Mouse (Mus musculus) intestine, embryonic 15.5 days (tissue): Measurements from ENCODE around the gene Prkcz. TPM values are rescaled to one million over a fixed set of nuclear protein-coding genes. Genes with fewer than 3 reads are reported as not detected.

Experiments used
- ATAC-seq: fragments of 200-750 bp; cut with Nextera tagmentation; 2 replicates; pipeline ENCODE4 v1.8.0; 2017; ENCODE audit warnings: moderate TSS enrichment, moderate library complexity
- H3K27ac ChIP-seq: fragments of 300-500 bp; sonication (generic); 2 replicates; pipeline ENCODE4 v1.5.1; 2015; ENCODE audit warnings: mild to moderate bottlenecking, inconsistent platforms
- H3K27me3 ChIP-seq: fragments of 300-500 bp; sonication (generic); replicated peaks from 2 replicates; pipeline ENCODE4 v1.6.1; 2015; ENCODE audit warnings: inconsistent platforms
- H3K36me3 ChIP-seq: fragments of 300-500 bp; sonication (generic); 2 replicates; pipeline ENCODE4 v1.6.1; 2015; ENCODE audit warnings: inconsistent platforms
- H3K4me1 ChIP-seq: fragments of 300-500 bp; sonication (generic); replicated peaks from 2 replicates; pipeline ENCODE4 v1.6.1; 2015; ENCODE audit warnings: inconsistent platforms
- H3K4me2 ChIP-seq: fragments of 300-500 bp; sonication (generic); replicated peaks from 2 replicates; pipeline ENCODE4 v1.6.1; 2015; ENCODE audit warnings: mild to moderate bottlenecking, inconsistent platforms
- H3K4me3 ChIP-seq: fragments of 300-500 bp; sonication (generic); replicated peaks from 2 replicates; pipeline ENCODE4 v1.5.1; 2015; ENCODE audit warnings: inconsistent platforms
- H3K9ac ChIP-seq: fragments of 300-500 bp; sonication (generic); 2 replicates; pipeline ENCODE4 v1.6.1; 2015; ENCODE audit warnings: inconsistent platforms
- H3K9me3 ChIP-seq: fragments of 300-500 bp; sonication (generic); 2 replicates; pipeline ENCODE4 v1.6.1; 2016; ENCODE audit warnings: inconsistent platforms
- WGBS: fragments of 180-500 bp; shearing (Covaris S2); methylation state at CpG from one replicate; pipeline ENCODE4 v1.1.7; 2015; 5-methylcytosine and 5-hydroxymethylcytosine counted together
- polyA plus RNA-seq: library from polyadenylated mRNA; unstranded; fragments of >200 nt; fragmentation: Nextera tagmentation; extraction: Ambion mirVana; gene quantifications from 2 replicates; pipeline ENCODE4 v1.2.1, GENCODE M21; 2015

Prkcz gene
- polyA plus RNA-seq, 1 experiment from 2014 or later = 24.8 TPM

DNA sequence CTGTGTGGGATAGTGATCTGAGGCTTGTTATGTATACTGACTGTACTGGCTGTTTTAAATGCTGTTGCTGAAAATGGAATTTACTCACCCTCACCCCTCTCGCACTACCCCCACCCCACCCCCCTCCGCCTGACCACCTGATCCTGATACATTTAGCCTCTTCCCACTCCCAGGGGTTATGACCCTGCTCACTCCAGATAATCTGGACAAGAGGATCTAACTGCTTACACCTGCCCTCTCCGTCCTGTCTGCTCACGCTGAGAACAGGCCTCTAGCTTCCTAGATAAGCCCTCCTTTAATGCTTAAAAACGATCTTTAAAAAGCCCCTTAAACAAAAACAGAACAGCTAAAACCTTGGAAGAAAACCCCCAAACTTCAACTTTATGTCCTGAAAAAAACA lies 35.4 kb downstream of the Prkcz start:
- WGBS = 55% methylated on average over 5 of the region's 5 CpGs
- Histone ChIP-seq H3K4me2 (no peak overlapping the region), H3K9me3 (no peaks in the 10 kb centered on the region), H3K27me3 (no peaks in the 10 kb centered on the region), H3K4me1 (no peaks in the 10 kb centered on the region), H3K9ac (no peak overlapping the region), H3K4me3 (no peak overlapping the region), H3K27ac (no peak overlapping the region), H3K36me3 (no peaks in the 10 kb centered on the region)
- no peak for ATAC-seq

DNA sequence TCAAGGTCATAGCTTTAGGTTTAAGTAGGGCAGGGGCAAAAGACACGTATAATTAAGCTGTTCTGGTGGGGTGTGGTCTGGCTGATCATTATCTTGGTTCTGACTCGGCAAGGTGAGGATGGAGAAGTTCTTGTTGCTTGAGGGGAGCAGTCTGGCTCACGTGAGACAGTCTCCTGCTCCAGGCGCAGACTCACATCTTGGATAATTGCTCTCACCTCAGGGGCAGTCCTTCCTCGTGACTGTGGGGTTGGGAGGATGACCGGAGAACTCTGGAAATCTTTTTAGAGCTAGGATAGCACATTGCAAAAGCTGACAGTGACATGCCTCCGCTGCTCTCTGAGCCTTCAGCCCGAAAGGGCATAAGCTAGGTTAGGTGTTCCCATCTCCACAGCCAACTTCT lies 36.6 kb downstream of the Prkcz start:
- WGBS = 38% methylated on average over 8 of the region's 8 CpGs
- ATAC-seq = peak; percentile 57
- Histone ChIP-seq H3K4me3 (no peak overlapping the region), H3K4me2 (no peak overlapping the region), H3K4me1 (no peaks in the 10 kb centered on the region), H3K36me3 (no peaks in the 10 kb centered on the region), H3K27me3 (no peaks in the 10 kb centered on the region), H3K9ac (no peak overlapping the region), H3K9me3 (no peaks in the 10 kb centered on the region), H3K27ac (0 out of 2 replicates have a peak overlapping the region, but pooled peaks have one; percentile 15)

DNA sequence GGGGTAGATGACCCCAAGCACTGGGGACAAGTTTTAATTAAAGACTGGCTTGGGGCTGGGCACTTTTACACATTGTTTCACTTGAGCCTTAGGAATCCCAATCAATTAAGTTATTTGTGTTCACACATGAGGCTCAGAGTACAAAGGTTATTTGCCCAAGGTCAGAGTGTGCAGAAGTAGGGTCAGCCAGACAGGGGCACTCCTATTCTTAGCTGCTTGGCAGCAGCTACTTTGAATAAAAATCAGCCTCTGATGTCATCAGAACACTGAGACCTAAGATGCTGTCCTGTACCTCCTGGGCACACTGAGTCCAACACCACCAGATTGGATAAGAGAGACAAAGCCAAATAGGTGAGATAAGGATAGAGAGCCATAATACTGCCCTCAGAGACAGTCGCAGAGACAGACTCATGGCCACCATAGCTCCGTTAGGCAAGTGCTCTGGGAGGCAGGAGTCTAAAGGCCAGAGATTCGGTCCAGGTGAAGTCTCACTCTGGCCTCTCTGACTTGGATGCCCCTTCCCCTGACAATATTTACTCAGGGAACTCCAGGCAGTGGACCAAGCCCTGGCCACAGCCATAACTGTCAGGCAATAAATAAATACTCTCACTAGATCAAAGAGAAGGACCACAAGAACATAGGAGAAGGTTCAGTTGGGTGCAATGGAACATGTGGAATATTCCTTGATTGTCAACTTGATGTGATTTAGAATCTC lies 37.9 kb downstream of the Prkcz start:
- no peaks in the 10 kb centered on the region; the same call in 1 of the 2 replicates for H3K4me1 ChIP-seq
- H3K9ac ChIP-seq = no peak overlapping the region
- no peak overlapping the region for H3K27ac ChIP-seq
- H3K9me3 ChIP-seq = no peaks in the 10 kb centered on the region
- no peak overlapping the region for H3K4me2 ChIP-seq
- no peak for ATAC-seq
- 57% methylated on average over 3 of the region's 3 CpGs for WGBS
- no peak overlapping the region for H3K4me3 ChIP-seq
- no peaks in the 10 kb centered on the region for H3K27me3 ChIP-seq
- H3K36me3 ChIP-seq = no peaks in the 10 kb centered on the region

DNA sequence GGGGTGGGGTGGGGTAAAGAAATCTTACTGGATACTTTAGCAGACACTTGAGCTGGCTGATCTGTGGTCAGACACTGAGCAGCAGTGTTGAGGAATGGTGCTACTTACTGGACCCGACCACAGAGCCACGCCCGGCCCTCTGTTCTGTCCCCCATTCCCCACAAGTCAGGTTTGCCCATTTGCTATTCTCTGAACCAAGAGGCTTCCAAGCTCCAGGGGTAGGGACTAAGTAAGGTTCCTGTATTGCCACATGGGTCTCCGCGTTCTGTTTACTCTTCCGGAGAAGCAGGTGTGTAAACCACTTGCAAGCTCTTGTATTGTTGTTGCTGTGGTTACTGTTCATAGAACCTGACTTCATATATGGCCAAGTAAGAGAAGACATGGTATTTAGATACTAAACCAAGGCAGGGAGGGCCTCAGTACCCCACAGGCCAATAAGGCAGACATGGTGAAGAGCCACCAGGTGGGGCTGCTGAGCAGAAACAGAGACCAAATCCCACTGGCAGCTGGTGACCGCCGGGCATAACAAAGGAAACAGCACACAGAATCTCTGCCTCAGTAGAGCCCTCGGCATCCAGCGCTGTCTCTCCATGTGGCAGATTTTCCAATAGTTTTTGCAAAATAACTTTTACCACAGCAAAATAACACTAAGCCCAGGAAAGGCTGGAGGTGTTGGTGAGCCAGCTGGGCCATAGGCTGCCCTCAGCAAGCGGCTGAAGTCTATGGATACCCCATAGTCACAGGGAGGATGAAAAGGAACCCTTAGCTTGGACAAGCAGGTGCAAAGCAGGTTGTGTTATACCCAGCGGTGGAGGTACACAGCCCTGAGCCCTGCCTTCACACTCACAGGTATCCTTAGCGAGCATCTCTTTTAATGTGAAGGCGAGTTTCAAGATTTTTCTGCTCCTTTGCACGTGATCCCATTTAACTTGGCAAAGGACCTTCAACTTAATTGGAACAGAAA lies 40.6 kb downstream of the Prkcz start:
- Histone ChIP-seq H3K27me3 (no peaks in the 10 kb centered on the region), H3K27ac (no peak overlapping the region), H3K4me1 (no peaks in the 10 kb centered on the region; the same call in 1 of the 2 replicates), H3K36me3 (no peaks in the 10 kb centered on the region), H3K4me2 (no peak overlapping the region), H3K4me3 (no peak overlapping the region), H3K9me3 (no peaks in the 10 kb centered on the region), H3K9ac (no peak overlapping the region)
- ATAC-seq = peak; percentile 32; the same call in 1 of the 2 replicates
- 57% methylated on average over 15 of the region's 15 CpGs for WGBS

DNA sequence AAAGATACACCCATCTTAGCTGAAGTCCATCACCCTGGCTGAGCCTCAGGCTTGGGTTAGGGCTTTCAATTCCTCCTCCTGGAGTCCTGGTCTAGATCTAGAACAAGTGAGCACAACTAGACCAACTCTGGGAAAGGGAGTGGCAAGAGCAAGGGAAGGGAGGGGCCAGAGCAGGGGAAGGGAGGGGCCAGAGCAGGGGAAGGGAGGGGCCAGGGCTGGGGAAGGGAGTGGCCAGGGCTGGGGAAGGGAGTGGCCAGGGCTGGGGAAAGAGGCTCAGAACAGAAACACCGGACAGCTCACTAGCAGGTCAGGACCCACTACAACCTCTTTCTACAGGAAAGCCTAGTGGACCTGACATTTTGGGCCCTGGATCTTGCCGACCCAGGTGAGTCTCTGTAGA lies 42.9 kb downstream of the Prkcz start:
- Histone ChIP-seq H3K4me1 (no peaks in the 10 kb centered on the region; the same call in 1 of the 2 replicates), H3K4me2 (no peak overlapping the region), H3K27me3 (no peaks in the 10 kb centered on the region), H3K9ac (no peak overlapping the region), H3K27ac (no peak overlapping the region), H3K36me3 (no peaks in the 10 kb centered on the region), H3K4me3 (no peak overlapping the region), H3K9me3 (no peaks in the 10 kb centered on the region)
- 26% methylated on average over 2 of the region's 2 CpGs for WGBS
- peak; percentile 79 for ATAC-seq

DNA sequence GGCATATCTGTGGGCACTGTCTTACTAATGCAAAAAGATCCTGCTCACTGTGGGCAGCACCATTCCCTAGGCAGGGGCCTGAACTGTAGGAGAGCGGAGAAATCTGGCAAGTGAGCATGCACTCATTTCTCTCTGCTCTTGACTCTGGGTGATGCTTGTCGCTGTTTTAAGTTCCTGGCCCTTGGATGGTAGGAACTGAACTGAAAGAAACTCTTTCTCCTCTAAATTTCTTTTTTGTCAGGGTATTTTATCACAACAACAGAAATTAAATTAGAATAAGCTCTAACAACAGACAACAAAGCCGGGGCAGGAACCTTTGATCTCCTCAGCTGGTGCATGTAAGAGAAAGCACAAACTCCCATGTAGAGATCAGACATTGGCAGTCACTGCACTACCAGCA lies 46.1 kb downstream of the Prkcz start:
- H3K4me2 ChIP-seq = no peak overlapping the region
- H3K36me3 ChIP-seq = no peaks in the 10 kb centered on the region
- no peak overlapping the region for H3K9ac ChIP-seq
- no peaks in the 10 kb centered on the region; the same call in 1 of the 2 replicates for H3K4me1 ChIP-seq
- H3K27me3 ChIP-seq = no peaks in the 10 kb centered on the region
- H3K4me3 ChIP-seq = no peak overlapping the region
- no peak overlapping the region for H3K27ac ChIP-seq
- H3K9me3 ChIP-seq = no peaks in the 10 kb centered on the region
- WGBS = 97% methylated on average over 3 of the region's 3 CpGs
- ATAC-seq = no peak

DNA sequence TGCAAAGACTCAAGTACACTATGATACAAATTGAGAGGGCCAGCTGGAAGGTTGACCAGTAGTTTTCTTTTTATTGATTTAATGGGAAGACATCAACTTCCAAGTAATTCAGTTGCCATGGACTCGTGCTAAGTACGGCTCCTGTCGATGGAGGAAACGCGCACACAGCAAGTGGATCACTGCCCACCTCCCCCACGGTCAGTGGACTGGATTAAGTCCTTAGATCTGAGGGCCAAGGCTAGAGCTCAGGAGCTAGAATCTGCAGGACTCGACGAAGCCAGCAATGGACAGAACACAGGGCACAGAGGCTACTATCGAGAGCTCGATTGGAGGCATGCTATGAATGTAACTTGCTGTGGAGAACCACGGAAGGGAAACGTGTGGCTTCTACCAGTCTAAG lies 52.5 kb downstream of the Prkcz start:
- Histone ChIP-seq H3K27ac (no peak overlapping the region), H3K36me3 (no peaks in the 10 kb centered on the region), H3K4me3 (no peak overlapping the region), H3K27me3 (no peaks in the 10 kb centered on the region), H3K4me2 (no peak overlapping the region), H3K4me1 (peaks cover 12% of the 10 kb centered on the region), H3K9ac (no peak overlapping the region), H3K9me3 (no peaks in the 10 kb centered on the region)
- 83% methylated on average over 12 of the region's 12 CpGs for whole genome bisulfite sequencing
- no peak for ATAC-seq

DNA sequence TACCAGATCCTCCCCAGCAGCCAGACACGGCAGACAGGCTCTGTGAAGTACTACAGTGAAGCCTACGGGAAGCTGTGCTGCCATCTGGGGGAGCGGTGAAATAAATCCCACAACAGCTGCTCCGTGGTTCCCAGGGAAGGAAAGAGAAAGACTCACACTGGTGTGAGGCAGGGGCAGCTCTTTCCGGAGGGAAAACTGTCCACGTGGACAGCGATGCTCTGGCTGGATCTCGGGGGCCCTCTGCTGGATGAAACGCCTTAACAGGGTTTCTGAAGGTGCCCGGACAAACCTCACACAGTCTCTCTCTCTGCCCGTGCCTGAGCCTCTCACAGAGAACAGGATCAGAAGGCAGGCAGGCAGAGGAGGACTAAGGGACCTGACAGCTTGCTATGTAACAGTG lies 53.1 kb downstream of the Prkcz start:
- ATAC-seq = peak; percentile 89
- peak overlapping the region; percentile 43 for H3K9ac ChIP-seq
- H3K4me2 ChIP-seq = peak overlapping the region; percentile 49
- no peak overlapping the region; the same call in 1 of the 2 replicates for H3K4me3 ChIP-seq
- H3K9me3 ChIP-seq = no peaks in the 10 kb centered on the region
- no peaks in the 10 kb centered on the region for H3K36me3 ChIP-seq
- WGBS = 2% methylated on average over 11 of the region's 11 CpGs
- peaks cover 12% of the 10 kb centered on the region for H3K4me1 ChIP-seq
- no peak overlapping the region for H3K27ac ChIP-seq
- no peaks in the 10 kb centered on the region for H3K27me3 ChIP-seq

DNA sequence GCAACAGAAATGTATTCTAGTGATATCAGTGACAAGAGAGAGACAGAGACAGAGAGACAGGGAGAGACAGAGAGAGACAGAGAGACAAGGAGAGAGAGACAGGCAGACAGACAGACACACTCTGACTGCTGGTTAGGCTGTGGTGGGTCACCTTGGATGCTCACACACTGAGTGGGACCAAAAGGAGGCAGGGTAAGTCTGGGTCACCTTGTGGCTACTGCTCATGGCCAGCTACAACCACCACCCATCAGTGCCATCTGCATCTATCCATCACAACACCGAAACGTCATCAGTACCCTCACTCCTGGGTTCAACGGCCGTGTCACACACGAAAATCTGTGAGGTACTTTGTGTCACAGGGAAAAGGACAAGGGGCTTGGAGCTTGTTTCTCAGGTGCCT lies 53.6 kb downstream of the Prkcz start:
- no peaks in the 10 kb centered on the region for H3K27me3 ChIP-seq
- no peaks in the 10 kb centered on the region for H3K9me3 ChIP-seq
- H3K4me3 ChIP-seq = no peak overlapping the region; the same call in 1 of the 2 replicates
- H3K4me2 ChIP-seq = peak overlapping the region; percentile 49
- H3K36me3 ChIP-seq = no peaks in the 10 kb centered on the region
- H3K9ac ChIP-seq = peak overlapping the region; percentile 43
- 71% methylated on average over 5 of the region's 5 CpGs for WGBS
- H3K4me1 ChIP-seq = peaks cover 12% of the 10 kb centered on the region
- peak; percentile 44 for ATAC-seq
- H3K27ac ChIP-seq = no peak overlapping the region

DNA sequence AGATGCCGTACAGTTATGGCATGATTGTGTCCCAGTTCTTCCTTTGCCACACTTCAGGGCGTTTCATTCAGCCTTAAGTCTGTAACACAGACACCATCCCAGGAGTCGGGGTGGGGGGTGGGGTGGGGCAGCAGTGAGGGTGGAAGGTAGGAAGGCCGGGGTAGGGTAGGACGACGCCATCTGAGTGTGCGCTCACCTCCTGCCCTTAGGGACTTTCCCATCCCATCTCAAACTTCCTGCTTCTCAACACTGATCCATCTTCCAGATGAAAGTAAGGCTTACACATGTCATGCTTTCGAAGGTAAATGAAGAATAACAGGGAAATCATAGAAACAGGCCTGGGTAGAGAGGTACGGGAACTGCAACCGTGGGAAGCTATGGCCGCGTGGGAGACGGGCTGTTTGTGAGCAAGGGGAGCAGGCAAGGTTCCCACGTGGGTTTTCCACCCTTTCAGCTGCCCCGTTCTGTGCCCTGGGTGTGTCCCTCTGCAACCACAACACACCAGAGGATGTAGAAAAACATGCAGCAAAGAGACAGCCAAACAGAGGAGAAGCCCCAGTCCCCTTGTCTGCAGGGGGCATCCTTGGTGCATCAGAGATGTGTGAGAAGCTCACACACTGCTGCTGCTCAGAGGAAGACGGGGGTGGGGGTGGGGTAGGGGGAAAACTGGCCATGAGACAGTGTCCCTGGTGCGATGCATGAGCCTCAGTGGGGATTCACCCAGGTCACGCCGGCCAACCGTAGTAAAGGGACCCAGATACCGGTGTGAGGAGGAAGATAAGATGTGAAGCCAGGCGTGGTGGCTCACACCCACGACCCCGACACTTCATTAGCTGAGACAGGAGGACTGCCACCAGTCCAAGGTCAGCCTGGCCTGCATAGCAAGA lies 54.6 kb downstream of the Prkcz start:
- Histone ChIP-seq H3K27ac (no peak overlapping the region), H3K9me3 (no peaks in the 10 kb centered on the region), H3K36me3 (no peaks in the 10 kb centered on the region), H3K4me1 (peaks cover 17% of the 10 kb centered on the region), H3K27me3 (no peaks in the 10 kb centered on the region), H3K4me2 (no peak overlapping the region), H3K4me3 (no peak overlapping the region), H3K9ac (no peak overlapping the region)
- WGBS = 50% methylated on average over 24 of the region's 24 CpGs
- no peak for ATAC-seq

DNA sequence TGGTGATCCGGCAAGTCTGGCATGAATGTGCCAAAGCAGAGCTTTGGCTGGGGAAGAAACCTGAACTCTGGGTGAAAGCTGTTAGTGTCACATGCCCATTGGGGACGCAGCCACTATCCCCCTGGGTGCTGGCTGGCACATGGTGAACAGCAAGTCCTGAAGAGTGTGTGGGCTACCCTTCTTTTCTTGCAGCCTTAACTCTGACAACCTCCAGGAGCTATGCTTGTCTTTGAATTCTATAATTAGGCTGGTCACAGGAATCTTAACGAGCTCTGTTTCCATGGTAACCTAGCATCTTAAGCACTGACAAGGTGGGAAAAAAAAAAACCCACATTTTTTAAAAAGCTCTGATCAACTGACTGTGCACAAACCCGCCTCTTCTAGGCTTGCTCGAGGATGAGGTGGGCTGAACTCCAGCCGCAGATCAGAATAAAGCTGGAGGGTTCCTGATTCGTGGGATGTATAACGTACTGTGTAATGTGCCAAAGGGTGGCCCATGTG lies 55.6 kb downstream of the Prkcz start:
- Histone ChIP-seq H3K9ac (no peak overlapping the region), H3K4me2 (no peak overlapping the region), H3K9me3 (no peaks in the 10 kb centered on the region), H3K4me1 (peaks cover 17% of the 10 kb centered on the region), H3K27me3 (no peaks in the 10 kb centered on the region), H3K36me3 (no peaks in the 10 kb centered on the region), H3K27ac (no peak overlapping the region), H3K4me3 (no peak overlapping the region)
- WGBS = 83% methylated on average over 8 of the region's 8 CpGs
- no peak for ATAC-seq
